8 mouse cellular contexts compared by ENCODE assay signal in genomic region chr4:104366894-104367740, GRCm38 (mm10).
DNase-seq lines count a peak whose midpoint lies in the region; ATAC-seq and TF ChIP-seq lines count a peak whose summit lies in the region.

No protein-coding gene starts in this region.

- peaks cover 24% of the 10 kb centered on the region for H3K4me1 ChIP-seq in midbrain, embryonic 13.5 days (replicated peaks)
- H3K4me1 ChIP-seq in stomach, postnatal 0 days (replicated peaks; ENCODE audit: control insufficient read depth, insufficient read depth): no peaks in the 10 kb centered on the region; the same call in 1 of the 2 replicates

- TF ChIP-seq EP300 in stomach, postnatal 0 days (optimal IDR thresholded peaks at IDR 0.05): no peak

- TF ChIP-seq CTCF in stomach, postnatal 0 days (IDR thresholded peaks at IDR 0.05; ENCODE audit: low read depth): peak; percentile 34; the same call in 1 of the 2 replicates

- H3K9me3 ChIP-seq in midbrain, embryonic 13.5 days: no peaks in the 10 kb centered on the region
- H3K9me3 ChIP-seq in stomach, postnatal 0 days (ENCODE audit: control insufficient read depth, low read length): no peaks in the 10 kb centered on the region

- 1% methylated on average over 92 of the region's 94 CpGs for WGBS in midbrain, embryonic 13.5 days
- 1% methylated on average over 50 of the region's 94 CpGs for WGBS in stomach, postnatal 0 days

- intact Hi-C loops in left cerebral cortex, postnatal 36 days (cut with DNase I): loop anchor here (5.0 to 10.0 kb wide), 7 partner anchors 95 to 752 kb away; partner anchors contain the start of gene Dab1

- peaks cover 11% of the 10 kb centered on the region; the same call in 1 of the 2 replicates for H3K27me3 ChIP-seq in midbrain, embryonic 13.5 days
- H3K27me3 ChIP-seq in stomach, postnatal 0 days (ENCODE audit: control insufficient read depth, insufficient read depth, low read length): no peaks in the 10 kb centered on the region

- DNase-seq in adrenal gland, postnatal 10 days: peak; percentile 72
- DNase-seq in cerebellum, postnatal 4 days (ENCODE audit: low spot score in 2 of 2): peak; percentile 51 to 82
- DNase-seq in kidney, adult 18-20 months: peak; percentile 76
- peak; percentile 82 to 89 for DNase-seq in left cerebral cortex, postnatal 36 days (ENCODE audit: low spot score in 2 of 2)
- DNase-seq in stomach, postnatal 0 days (ENCODE audit: low spot score): peak; percentile 74
- no peak for DNase-seq in thymus, postnatal 0 days (ENCODE audit: low spot score)

- H3K36me3 ChIP-seq in midbrain, embryonic 13.5 days: no peaks in the 10 kb centered on the region
- no peaks in the 10 kb centered on the region for H3K36me3 ChIP-seq in stomach, postnatal 0 days (ENCODE audit: control insufficient read depth, insufficient read depth, low read length)

- peak overlapping the region; percentile 81 for H3K4me2 ChIP-seq in midbrain, embryonic 13.5 days (replicated peaks)
- H3K4me2 ChIP-seq in stomach, postnatal 0 days (replicated peaks; ENCODE audit: low read depth): peak overlapping the region; percentile 95

- H3K9ac ChIP-seq in midbrain, embryonic 13.5 days (replicated peaks): peak overlapping the region; percentile 91
- H3K9ac ChIP-seq in stomach, postnatal 0 days (ENCODE audit: low read length): peak overlapping the region; percentile 50

- peak overlapping the region; percentile 95 for H3K27ac ChIP-seq in midbrain, embryonic 13.5 days
- no peak overlapping the region for H3K27ac ChIP-seq in stomach, postnatal 0 days (replicated peaks)

- peak; percentile 51 for ATAC-seq in granulocyte monocyte progenitor cell, adult 5-6 weeks (replicated peaks; ENCODE audit: poor library complexity, severe bottlenecking)
- ATAC-seq in midbrain, embryonic 13.5 days: peak; percentile 92
- peak; percentile 86 for ATAC-seq in stomach, postnatal 0 days (ENCODE audit: low FRiP score, low TSS enrichment)

- peak overlapping the region; percentile 79 for H3K4me3 ChIP-seq in midbrain, embryonic 13.5 days (replicated peaks)
- H3K4me3 ChIP-seq in stomach, postnatal 0 days (ENCODE audit: low read depth, low read length): peak overlapping the region; percentile 60
